Comparison of ENCODE assay signal across 9 mouse cellular contexts in the genomic region with DNA sequence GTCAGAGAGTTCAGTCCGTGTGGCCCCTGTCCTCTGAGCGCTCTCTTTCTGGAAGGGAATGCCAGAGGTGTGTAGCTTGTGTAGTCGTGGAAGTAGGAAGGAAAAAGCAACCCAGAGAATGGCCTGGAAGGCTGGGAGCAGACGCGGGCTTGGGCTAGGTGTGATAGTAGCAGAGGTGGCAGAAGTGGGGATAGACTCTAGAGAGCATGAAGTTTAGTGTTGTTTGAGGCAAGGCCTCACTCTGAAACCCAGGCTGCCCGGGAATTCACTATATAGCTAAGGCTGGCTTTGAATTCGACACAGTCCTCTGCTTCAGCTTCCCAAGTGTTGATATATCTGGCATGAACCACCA. TPM values are rescaled to one million over a fixed set of nuclear protein-coding genes. Genes with fewer than 3 reads are reported as not detected.
DNase-seq lines count a peak whose midpoint lies in the region; ATAC-seq and TF ChIP-seq lines count a peak whose summit lies in the region.
"Had no signal": no experiment of that assay in that cellular context is flagged by ENCODE, and none has a peak within 500 bp of the region (broad histone marks: within the 10 kb centered on the region; RNA-seq: fewer than 3 reads in every experiment).

No protein-coding gene starts in this region.

- no peak for TF ChIP-seq CTCF in heart, postnatal 0 days (IDR thresholded peaks at IDR 0.05; ENCODE audit: low read depth)
- no peak for TF ChIP-seq CTCF in midbrain, postnatal 0 days (IDR thresholded peaks at IDR 0.05)

- ATAC-seq in heart, postnatal 0 days (ENCODE audit: insufficient read depth, low read depth) = 0 out of 2 replicates have a peak, but pooled peaks have one; percentile 13
- ATAC-seq in common myeloid progenitor, adult 5-6 weeks (replicated peaks; ENCODE audit: low read depth, poor library complexity, severe bottlenecking) = 0 out of 2 replicates have a peak, but pooled peaks have one; percentile 9
- ATAC-seq in intestine, embryonic 14.5 days (replicated peaks; ENCODE audit: low FRiP score, low TSS enrichment, low read depth) = peak; percentile 10; the same call in 1 of the 2 replicates
- ATAC-seq in midbrain, postnatal 0 days (ENCODE audit: low FRiP score) = peak; percentile 15; the same call in 1 of the 2 replicates

- H3K27me3 ChIP-seq in heart, postnatal 0 days (ENCODE audit: control insufficient read depth, insufficient read depth, low read length) = no peaks in the 10 kb centered on the region
- no peaks in the 10 kb centered on the region for H3K27me3 ChIP-seq in intestine, embryonic 14.5 days (replicated peaks; ENCODE audit: control insufficient read depth, insufficient read depth, low read length)
- no peaks in the 10 kb centered on the region for H3K27me3 ChIP-seq in midbrain, postnatal 0 days (ENCODE audit: insufficient read depth, low read length)
- H3K27me3 ChIP-seq: Patski had no signal

- 0% methylated on average over 7 of the region's 7 CpGs for WGBS in heart, postnatal 0 days
- WGBS in intestine, embryonic 14.5 days = 1% methylated on average over 7 of the region's 7 CpGs
- WGBS in midbrain, postnatal 0 days = 1% methylated on average over 7 of the region's 7 CpGs

- no peak for DNase-seq in heart, postnatal 0 days (ENCODE audit: low spot score)
- no peak for DNase-seq in heart, postnatal 14 days
- DNase-seq in intestine, embryonic 14.5 days (ENCODE audit: low spot score) = no peak
- no peak for DNase-seq in midbrain, postnatal 0 days (ENCODE audit: low spot score)
- no peak for DNase-seq in cerebellum, postnatal 36 days
- DNase-seq in left cerebral cortex, adult 8-10 months (ENCODE audit: low spot score in 2 of 2) = no peak
- DNase-seq in embryo, embryonic 10 days (ENCODE audit: low spot score) = no peak

- peaks cover 7% of the 10 kb centered on the region; the same call in 1 of the 2 replicates for H3K4me1 ChIP-seq in heart, postnatal 0 days (ENCODE audit: control insufficient read depth, insufficient read depth)
- H3K4me1 ChIP-seq in intestine, embryonic 14.5 days (replicated peaks; ENCODE audit: control insufficient read depth, insufficient read depth, low read length) = peaks cover 7% of the 10 kb centered on the region; the same call in 1 of the 2 replicates
- H3K4me1 ChIP-seq in midbrain, postnatal 0 days (ENCODE audit: insufficient read depth, low read length) = peaks cover 4% of the 10 kb centered on the region; the same call in 1 of the 2 replicates

- H3K27ac ChIP-seq in heart, postnatal 0 days (ENCODE audit: low read depth) = peak overlapping the region; percentile 28; the same call in 1 of the 2 replicates
- 0 out of 2 replicates have a peak overlapping the region, but pooled peaks have one; percentile 27 for H3K27ac ChIP-seq in intestine, embryonic 14.5 days (ENCODE audit: low read depth)
- H3K27ac ChIP-seq in midbrain, postnatal 0 days (ENCODE audit: low read depth, low read length) = 0 out of 2 replicates have a peak overlapping the region, but pooled peaks have one; percentile 6

- H3K4me3 ChIP-seq in heart, postnatal 0 days (ENCODE audit: low read depth, low read length) = peak overlapping the region; percentile 71
- peak overlapping the region; percentile 98 for H3K4me3 ChIP-seq in intestine, embryonic 14.5 days (ENCODE audit: low read depth, low read length)
- H3K4me3 ChIP-seq in midbrain, postnatal 0 days (ENCODE audit: low read depth, low read length) = peak overlapping the region; percentile 88

- peak overlapping the region; percentile 92 for H3K4me2 ChIP-seq in heart, postnatal 0 days (ENCODE audit: low read depth, low read length)
- peak overlapping the region; percentile 69 for H3K4me2 ChIP-seq in intestine, embryonic 14.5 days (ENCODE audit: low read length)
- peak overlapping the region; percentile 92 for H3K4me2 ChIP-seq in midbrain, postnatal 0 days (ENCODE audit: low read depth, low read length, poor library complexity, severe bottlenecking)

- peak overlapping the region; percentile 67 for H3K9ac ChIP-seq in heart, postnatal 0 days (replicated peaks; ENCODE audit: low read depth, low read length)
- peak overlapping the region; percentile 74 for H3K9ac ChIP-seq in intestine, embryonic 14.5 days (ENCODE audit: low read length)
- peak overlapping the region; percentile 75 for H3K9ac ChIP-seq in midbrain, postnatal 0 days (replicated peaks; ENCODE audit: low read length, poor library complexity, severe bottlenecking)

- no peak for TF ChIP-seq EP300 in heart, postnatal 0 days (IDR thresholded peaks at IDR 0.05; ENCODE audit: low read depth)

- H3K36me3 ChIP-seq in heart, postnatal 0 days (replicated peaks; ENCODE audit: control insufficient read depth, insufficient read depth, low read length) = peaks cover 24% of the 10 kb centered on the region
- H3K36me3 ChIP-seq in intestine, embryonic 14.5 days (ENCODE audit: control insufficient read depth, insufficient read depth, low read length) = peaks cover 27% of the 10 kb centered on the region
- peaks cover 22% of the 10 kb centered on the region; the same call in 1 of the 2 replicates for H3K36me3 ChIP-seq in midbrain, postnatal 0 days (ENCODE audit: insufficient read depth, low read length)

- no peaks in the 10 kb centered on the region for H3K9me3 ChIP-seq in heart, postnatal 0 days (replicated peaks; ENCODE audit: control insufficient read depth, low read length)
- no peaks in the 10 kb centered on the region for H3K9me3 ChIP-seq in intestine, embryonic 14.5 days (ENCODE audit: control insufficient read depth, low read length)
- H3K9me3 ChIP-seq in midbrain, postnatal 0 days (ENCODE audit: low read length) = no peaks in the 10 kb centered on the region

- intact Hi-C loops in heart, postnatal 14 days (cut with DNase I) = no loop called here

RNA-seq across cellular contexts. Expression of gene 1700088E04Rik, which starts 0.5 kb away (rescaled TPM):
- 2.2 TPM in 1 of 2 replicates, not detected in the other for total RNA-seq in heart, postnatal 0 days (2014; rRNA removed; ENCODE audit: low replicate concordance)
- polyA plus RNA-seq in heart, postnatal 0 days (2015; fragmentation: Nextera tagmentation; extraction: Ambion mirVana) = 8.8 and 10.7 TPM in 2 replicates
- 1 to 10 TPM; 1.3 to 2.7 TPM for total RNA-seq in heart, postnatal 14 days (2021)
- 0.14 TPM in 1 of 2 replicates, not detected in the other for total RNA-seq in common myeloid progenitor, adult 5-6 weeks (2017)
- 7.4 and 8.2 TPM in 2 replicates for polyA plus RNA-seq in intestine, embryonic 14.5 days (2014; fragmentation: Nextera tagmentation; extraction: Ambion mirVana)
- total RNA-seq in midbrain, postnatal 0 days (2014; rRNA removed) = 9.5 and 11.7 TPM in 2 replicates
- 15.9 and 21.6 TPM in 2 replicates for polyA plus RNA-seq in midbrain, postnatal 0 days (2015; fragmentation: Nextera tagmentation; extraction: Ambion mirVana)
- total RNA-seq in left cerebral cortex, adult 8-10 months (2022) = 10 to 100 TPM; 10.1 to 14.4 (median 11.3) TPM

RNA-seq across cellular contexts. Expression of gene Polr2f, which starts 0.7 kb away (rescaled TPM):
- total RNA-seq in heart, postnatal 0 days (2014; rRNA removed; ENCODE audit: low replicate concordance) = 50.2 and 84.8 TPM in 2 replicates
- 271 and 286 TPM in 2 replicates for polyA plus RNA-seq in heart, postnatal 0 days (2015; fragmentation: Nextera tagmentation; extraction: Ambion mirVana)
- 100 to 1,000 TPM; 111 to 116 TPM for total RNA-seq in heart, postnatal 14 days (2021)
- total RNA-seq in common myeloid progenitor, adult 5-6 weeks (2017) = 72.3 and 128 TPM in 2 replicates
- polyA plus RNA-seq in intestine, embryonic 14.5 days (2014; fragmentation: Nextera tagmentation; extraction: Ambion mirVana) = 398 and 414 TPM in 2 replicates
- total RNA-seq in midbrain, postnatal 0 days (2014; rRNA removed) = 59.7 and 67.5 TPM in 2 replicates
- 341 and 344 TPM in 2 replicates for polyA plus RNA-seq in midbrain, postnatal 0 days (2015; fragmentation: Nextera tagmentation; extraction: Ambion mirVana)
- 100 to 1,000 TPM in 2 of 4 experiments, 10 to 100 TPM in 2; 83.7 to 108 (median 99.6) TPM for total RNA-seq in left cerebral cortex, adult 8-10 months (2022)

RNA-seq across cellular contexts. Expression of gene Sox10, which starts 23.5 kb away (rescaled TPM):
- 0.31 and 0.53 TPM in 2 replicates for total RNA-seq in heart, postnatal 0 days (2014; rRNA removed; ENCODE audit: low replicate concordance)
- 0.12 and 0.34 TPM in 2 replicates for polyA plus RNA-seq in heart, postnatal 0 days (2015; fragmentation: Nextera tagmentation; extraction: Ambion mirVana)
- total RNA-seq in heart, postnatal 14 days (2021) = 1 to 10 TPM; 1.6 to 1.8 TPM
- total RNA-seq in common myeloid progenitor, adult 5-6 weeks (2017) = not detected in 2 replicates
- polyA plus RNA-seq in intestine, embryonic 14.5 days (2014; fragmentation: Nextera tagmentation; extraction: Ambion mirVana) = 17.2 TPM in 2 replicates
- 19.2 and 21.1 TPM in 2 replicates for total RNA-seq in midbrain, postnatal 0 days (2014; rRNA removed)
- 6.8 and 8.9 TPM in 2 replicates for polyA plus RNA-seq in midbrain, postnatal 0 days (2015; fragmentation: Nextera tagmentation; extraction: Ambion mirVana)
- 10 to 100 TPM; 30.5 to 36.3 (median 32.6) TPM for total RNA-seq in left cerebral cortex, adult 8-10 months (2022)
- polyA plus RNA-seq: Patski had no signal

RNA-seq across cellular contexts. Expression of gene Micall1, which starts 32.8 kb away (rescaled TPM):
- 45.9 and 52.9 TPM in 2 replicates for total RNA-seq in heart, postnatal 0 days (2014; rRNA removed; ENCODE audit: low replicate concordance)
- polyA plus RNA-seq in heart, postnatal 0 days (2015; fragmentation: Nextera tagmentation; extraction: Ambion mirVana) = 13.2 and 19.0 TPM in 2 replicates
- total RNA-seq in heart, postnatal 14 days (2021) = 10 to 100 TPM; 61.2 to 64.9 TPM
- 2.3 and 2.5 TPM in 2 replicates for total RNA-seq in common myeloid progenitor, adult 5-6 weeks (2017)
- 9.3 and 9.9 TPM in 2 replicates for polyA plus RNA-seq in intestine, embryonic 14.5 days (2014; fragmentation: Nextera tagmentation; extraction: Ambion mirVana)
- 33.4 and 35.5 TPM in 2 replicates for total RNA-seq in midbrain, postnatal 0 days (2014; rRNA removed)
- 8.9 and 10.3 TPM in 2 replicates for polyA plus RNA-seq in midbrain, postnatal 0 days (2015; fragmentation: Nextera tagmentation; extraction: Ambion mirVana)
- total RNA-seq in left cerebral cortex, adult 8-10 months (2022) = 10 to 100 TPM; 28.9 to 32.0 (median 30.4) TPM
